Mouse (Mus musculus) lung, adult 18-20 months (tissue): Measurements from ENCODE around the gene Mfsd14a.

Experiments used
- DNase-seq, 2 experiments: peaks; one replicate each; pipeline ENCODE4 v3.0.0; 2022; ENCODE audit warnings: mixed read lengths in 2 of 2

Gene Mfsd14a

DNA sequence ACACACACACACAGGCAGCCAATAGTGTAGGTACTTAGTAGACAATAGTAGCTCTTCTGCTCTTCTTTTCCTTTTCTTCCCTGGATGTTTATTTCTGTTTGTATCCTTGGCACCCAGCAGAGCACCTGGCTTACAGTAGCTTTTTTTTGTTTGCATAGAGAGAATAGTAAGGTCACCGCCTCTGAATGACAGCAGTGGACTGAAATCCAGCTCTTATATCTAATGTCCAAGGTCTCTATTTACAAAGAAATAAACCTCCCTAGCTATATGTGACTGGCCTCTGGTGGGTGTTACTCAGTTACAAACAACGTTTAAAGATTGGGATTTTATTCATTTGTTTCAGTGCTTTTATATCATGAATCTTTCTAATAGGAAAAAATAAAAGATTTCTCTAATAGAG lies 62.8 kb downstream of the Mfsd14a start:
- no peak for DNase-seq

GRCm38 (mm10) chr3:116595603-116595991 lies 66.9 kb downstream of the Mfsd14a start:
- DNase-seq: no peak

GRCm38 (mm10) chr3:116594728-116595602 lies 67.5 kb downstream of the Mfsd14a start, which contains the start of gene Sass6:
TSS of gene Sass6 (plus strand) at chr3:116594982.
- peak; percentile 98 for DNase-seq

DNA sequence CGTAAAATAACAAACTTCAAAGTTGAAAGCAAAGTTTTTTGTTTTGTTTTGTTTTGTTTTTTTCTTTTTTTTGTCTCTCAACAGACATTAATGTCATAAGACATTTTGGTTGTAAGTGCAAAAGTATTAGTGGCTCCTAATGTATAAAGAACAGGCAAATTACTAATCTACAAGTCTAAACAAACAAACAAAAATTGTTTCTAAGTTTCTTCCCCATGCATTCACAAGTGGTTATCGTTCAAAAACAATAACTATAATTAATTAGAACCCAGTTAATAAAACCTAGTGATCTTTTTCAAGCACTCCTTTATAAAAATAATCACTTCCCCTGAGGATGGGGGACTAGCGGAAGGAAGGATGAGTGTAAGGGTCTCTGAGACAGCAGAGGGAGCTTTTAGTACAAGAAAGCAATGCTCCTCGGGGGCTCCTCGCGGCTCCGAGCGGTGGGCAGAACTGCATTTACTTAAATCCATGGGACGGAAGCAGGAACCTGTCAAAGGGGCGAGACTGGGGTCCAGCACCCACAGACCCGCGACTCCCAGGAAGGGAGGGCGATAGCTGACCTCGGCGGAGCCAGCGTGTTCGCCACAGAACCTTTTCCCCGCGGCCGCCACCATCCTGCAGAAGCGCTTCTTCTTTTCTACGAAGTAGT lies 68.3 kb downstream of the Mfsd14a start:
- no peak for DNase-seq

DNA sequence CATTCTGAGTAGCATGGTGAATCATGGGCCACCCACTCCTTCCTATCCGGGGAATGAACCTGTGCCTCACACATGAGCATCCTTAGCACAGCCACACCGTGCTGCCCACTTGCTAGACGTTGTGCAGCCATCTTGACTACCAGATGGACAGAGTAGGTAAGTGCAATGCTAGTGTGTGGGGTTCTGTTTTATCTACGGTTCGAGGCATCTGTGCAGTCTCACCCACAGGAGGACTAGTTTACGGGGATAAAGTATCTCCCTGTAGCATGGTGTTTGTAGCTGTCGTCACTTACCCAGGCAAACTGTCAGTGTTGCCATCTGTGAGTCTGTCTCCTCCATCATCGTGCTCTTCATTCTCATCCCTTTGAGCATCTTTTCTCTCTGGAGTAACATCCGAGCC lies 80.3 kb downstream of the Mfsd14a start:
- DNase-seq: no peak
